Mouse (Mus musculus) G1E (cell line): Measurements from ENCODE around the gene Arhgap45. TPM values are rescaled to one million over a fixed set of nuclear protein-coding genes. Genes with fewer than 3 reads are reported as not detected.

Experiments
- ATAC-seq: 2 replicates; pipeline ENCODE4 v1.8.0; 2016; ENCODE audit warnings: mild to moderate bottlenecking; ENCODE audit not compliant: insufficient number of reproducible peaks, poor library complexity, low FRiP score, severe bottlenecking; ENCODE audit errors: extremely low read depth
- DNase-seq: peaks from one replicate; pipeline ENCODE4 v3.0.0; 2012; ENCODE audit warnings: low spot score
- H3K27me3 ChIP-seq: 2 replicates; pipeline ENCODE4 v1.6.1; 2012; ENCODE audit warnings: mild to moderate bottlenecking, low read length, inconsistent platforms; ENCODE audit not compliant: insufficient read depth
- H3K36me3 ChIP-seq: replicated peaks from 2 replicates; pipeline ENCODE3; 2012; ENCODE audit warnings: mild to moderate bottlenecking, inconsistent platforms
- H3K4me1 ChIP-seq: 2 replicates; pipeline ENCODE4 v1.6.1; 2012; ENCODE audit warnings: low read depth, low read length, inconsistent platforms, mixed read lengths; ENCODE audit not compliant: insufficient read depth
- H3K4me3 ChIP-seq: 2 replicates; pipeline ENCODE4 v1.5.1; 2012; ENCODE audit warnings: low read depth, mild to moderate bottlenecking, inconsistent platforms, low read length, moderate library complexity, mixed read lengths
- H3K9me3 ChIP-seq: replicated peaks from 2 replicates; pipeline ENCODE4 v1.6.1; 2012; ENCODE audit warnings: inconsistent platforms
- CTCF ChIP-seq: IDR thresholded peaks from 2 replicates; pipeline ENCODE4 v1.5.1; 2012; ENCODE audit warnings: low read depth, low read length, inconsistent platforms, mixed read lengths
- GATA1 ChIP-seq: IDR thresholded peaks from 2 replicates; pipeline ENCODE4 v1.6.1; 2012; ENCODE audit warnings: borderline replicate concordance, low read length, inconsistent platforms, mixed read lengths
- GATA2 ChIP-seq: IDR thresholded peaks from 2 replicates; pipeline ENCODE4 v1.6.1; 2012; ENCODE audit warnings: low read depth, low read length, inconsistent platforms, borderline replicate concordance
- POLR2AphosphoS5 ChIP-seq: IDR thresholded peaks from 2 replicates; pipeline ENCODE4 v1.6.1; 2012; ENCODE audit warnings: low read depth, low read length, inconsistent platforms; ENCODE audit not compliant: insufficient replicate concordance
- TAL1 ChIP-seq: conservative IDR thresholded peaks from 2 replicates; pipeline ENCODE4 v1.6.1; 2012; ENCODE audit warnings: low read depth, low read length, inconsistent platforms, mixed read lengths
- polyA plus RNA-seq: library from polyadenylated mRNA; stranded (reverse); fragments of >175 nt; gene quantifications from 2 replicates; pipeline ENCODE4 v1.2.3, GENCODE M21; 2012
- total RNA-seq, 2 experiments: library from RNA; stranded (forward) in 1 of 2; stranded (reverse) in 1 of 2; fragments of 200-1000 nt in 1 of 2; fragments of >200 nt in 1 of 2; fragmentation: Nextera tagmentation in 1 of 2; gene quantifications; 2 replicates each; pipeline ENCODE4 v1.2.3; 2014 to 2017

Arhgap45 gene
- total and polyA plus RNA-seq, 3 experiments, result 56.7 to 179 (median 104) TPM

- Histone ChIP-seq H3K36me3 (peaks cover 84% of the 10 kb centered on the region), H3K9me3 (no peaks in the 10 kb centered on the region), H3K4me1 (peaks cover 82% of the 10 kb centered on the region), H3K4me3 (peak overlapping the region; percentile 85), H3K27me3 (no peaks in the 10 kb centered on the region)
- TF ChIP-seq GATA2 (no peak), GATA1 (no peak), TAL1 (no peak), CTCF (no peak), POLR2AphosphoS5 (no peak)
- ATAC-seq (no peak), DNase-seq (no peak)
Observed at GRCm38 (mm10) chr10:80017771-80018170, 1.3 kb downstream of the Arhgap45 start.

GRCm38 (mm10) chr10:80018739-80019297 lies 2.4 kb downstream of the Arhgap45 start:
- peak; percentile 79 for DNase-seq
- Histone ChIP-seq H3K36me3 (peaks cover 84% of the 10 kb centered on the region), H3K27me3 (no peaks in the 10 kb centered on the region), H3K9me3 (no peaks in the 10 kb centered on the region), H3K4me3 (peak overlapping the region; percentile 69), H3K4me1 (peaks cover 87% of the 10 kb centered on the region)
- no peak for TF ChIP-seq POLR2AphosphoS5
- no peak for TF ChIP-seq GATA2
- TF ChIP-seq TAL1, result no peak
- TF ChIP-seq CTCF, result no peak
- ATAC-seq, result 0 out of 2 replicates have a peak, but pooled peaks have one; percentile 17

GRCm38 (mm10) chr10:80019471-80020131 lies 3.1 kb downstream of the Arhgap45 start:
- no peak for ATAC-seq
- no peak for DNase-seq
- Histone ChIP-seq H3K27me3 (no peaks in the 10 kb centered on the region), H3K36me3 (peaks cover 84% of the 10 kb centered on the region), H3K4me3 (peak overlapping the region; percentile 69; the same call in 1 of the 2 replicates), H3K4me1 (peaks cover 87% of the 10 kb centered on the region), H3K9me3 (no peaks in the 10 kb centered on the region)
- TF ChIP-seq POLR2AphosphoS5 (no peak), TAL1 (no peak), GATA1 (no peak), GATA2 (no peak)

- Histone ChIP-seq H3K4me3 (no peak overlapping the region), H3K4me1 (peaks cover 87% of the 10 kb centered on the region), H3K36me3 (peaks cover 84% of the 10 kb centered on the region), H3K9me3 (no peaks in the 10 kb centered on the region), H3K27me3 (no peaks in the 10 kb centered on the region)
- ATAC-seq, result no peak
- no peak for DNase-seq
- TF ChIP-seq TAL1 (no peak), GATA2 (no peak), POLR2AphosphoS5 (no peak), GATA1 (no peak)
Observed at GRCm38 (mm10) chr10:80020191-80020590, 3.7 kb downstream of the Arhgap45 start.

- H3K4me1 ChIP-seq, result peaks cover 87% of the 10 kb centered on the region
- H3K27me3 ChIP-seq, result no peaks in the 10 kb centered on the region
- peaks cover 84% of the 10 kb centered on the region for H3K36me3 ChIP-seq
- H3K9me3 ChIP-seq, result no peaks in the 10 kb centered on the region
- TF ChIP-seq GATA1, result no peak
- TF ChIP-seq GATA2, result no peak
- no peak for TF ChIP-seq TAL1
- no peak for TF ChIP-seq CTCF
- no peak for TF ChIP-seq POLR2AphosphoS5
- H3K4me3 ChIP-seq, result no peak overlapping the region
- DNase-seq (no peak), ATAC-seq (no peak)
Observed at GRCm38 (mm10) chr10:80020603-80021319, 4.3 kb downstream of the Arhgap45 start.

GRCm38 (mm10) chr10:80021320-80021641 lies 4.8 kb downstream of the Arhgap45 start:
- Histone ChIP-seq H3K4me3 (no peak overlapping the region; the same call in 1 of the 2 replicates), H3K9me3 (no peaks in the 10 kb centered on the region), H3K36me3 (peaks cover 84% of the 10 kb centered on the region), H3K4me1 (peaks cover 87% of the 10 kb centered on the region), H3K27me3 (no peaks in the 10 kb centered on the region)
- TF ChIP-seq POLR2AphosphoS5 (no peak), GATA1 (no peak), TAL1 (no peak)
- ATAC-seq (no peak), DNase-seq (no peak)
